Mouse (Mus musculus) E14TG2a.4 (cell line): ENCODE measurements around the gene Hba-x.
"Not testable (repeated sequence)": the region's sequence is repeated elsewhere in the genome, so short reads cannot be mapped to it uniquely, and the experiment has no call there.

ENCODE experiments used
- H3K27me3 ChIP-seq: 2 replicates; pipeline ENCODE4 v1.6.1; 2014; ENCODE audit warnings: low read length, control low read depth; ENCODE audit not compliant: insufficient read depth
- H3K36me3 ChIP-seq: 2 replicates; pipeline ENCODE4 v1.6.1; 2014; ENCODE audit warnings: low read length, control low read depth; ENCODE audit not compliant: insufficient read depth
- H3K4me1 ChIP-seq: replicated peaks from 2 replicates; pipeline ENCODE4 v1.6.1; 2014; ENCODE audit warnings: low read depth, low read length, control low read depth
- H3K4me3 ChIP-seq: replicated peaks from 2 replicates; pipeline ENCODE4 v1.5.1; 2014; ENCODE audit warnings: mild to moderate bottlenecking, low read length
- H3K9me3 ChIP-seq: 2 replicates; pipeline ENCODE4 v1.6.1; 2014; ENCODE audit warnings: low read length, control low read depth
- CTCF ChIP-seq: conservative IDR thresholded peaks from 2 replicates; pipeline ENCODE4 v1.5.1; 2014; ENCODE audit warnings: low read length
- NANOG ChIP-seq: IDR thresholded peaks from 2 replicates; pipeline ENCODE4 v1.6.1; 2014; ENCODE audit warnings: borderline replicate concordance, low read length, mixed read lengths
- POU5F1 ChIP-seq: IDR thresholded peaks from 2 replicates; pipeline ENCODE4 v1.6.1; 2014; ENCODE audit warnings: low read length, borderline replicate concordance

Gene Hba-x

DNA sequence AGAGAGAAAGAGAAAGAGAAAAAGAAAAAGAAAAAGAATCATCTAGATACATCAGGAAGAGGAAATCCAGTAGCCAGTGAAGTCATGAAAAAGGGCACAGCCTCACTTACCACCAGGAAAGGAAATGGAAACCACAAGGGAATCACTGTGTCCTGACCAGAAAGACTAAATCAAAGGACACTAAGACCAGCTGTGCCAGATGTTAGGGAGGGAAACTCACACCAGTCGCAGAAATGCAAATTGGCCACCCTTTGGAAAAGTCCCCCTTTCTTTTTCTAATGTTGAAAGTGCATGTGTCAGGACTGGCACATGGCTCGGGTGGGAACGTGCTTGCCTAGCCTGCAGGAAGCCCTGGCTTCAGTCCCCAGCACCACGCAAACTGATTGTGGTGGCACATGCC is 5.0 kb upstream of the Hba-x start:
- H3K4me1 ChIP-seq = peaks cover 12% of the 10 kb centered on the region
- TF ChIP-seq POU5F1 (no peak), NANOG (no peak), CTCF (no peak)
- H3K9me3 ChIP-seq = no peaks in the 10 kb centered on the region
- no peak overlapping the region for H3K4me3 ChIP-seq
- H3K27me3 ChIP-seq = peaks cover 46% of the 10 kb centered on the region
- H3K36me3 ChIP-seq = no peaks in the 10 kb centered on the region

DNA sequence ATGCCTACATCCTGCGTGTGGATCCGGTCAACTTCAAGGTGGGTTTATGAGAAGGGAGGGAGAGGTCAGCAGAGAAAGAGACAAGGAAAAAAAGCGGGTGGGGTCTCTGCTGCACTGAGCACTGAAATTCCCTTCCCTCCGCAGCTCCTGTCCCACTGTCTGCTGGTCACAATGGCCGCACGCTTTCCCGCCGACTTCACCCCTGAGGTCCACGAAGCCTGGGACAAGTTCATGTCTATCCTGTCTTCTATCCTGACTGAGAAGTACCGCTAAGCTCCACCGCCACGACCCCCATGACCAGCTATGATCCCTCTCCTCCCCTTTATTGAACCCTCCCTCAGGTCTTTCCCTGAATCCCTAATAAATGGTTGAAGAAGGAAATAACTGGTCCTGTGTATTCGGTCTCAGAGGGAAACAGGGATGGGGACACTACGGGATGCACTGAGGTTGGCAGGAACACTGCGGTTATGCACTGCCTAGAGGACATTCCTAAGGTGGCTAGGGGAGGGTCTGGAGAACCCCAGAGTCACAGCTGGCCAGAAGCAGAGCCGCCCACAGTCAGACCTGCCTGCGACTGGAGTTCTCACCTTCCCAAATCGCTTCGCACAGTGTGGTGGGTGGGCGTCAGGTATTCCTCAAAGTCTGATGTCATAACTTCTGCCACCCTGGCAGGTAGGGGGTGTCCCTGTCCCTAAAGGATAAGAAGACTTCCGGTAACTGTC is 1.7 kb downstream of the Hba-x start:
- no peak for TF ChIP-seq POU5F1
- no peak for TF ChIP-seq CTCF
- no peak for TF ChIP-seq NANOG

DNA sequence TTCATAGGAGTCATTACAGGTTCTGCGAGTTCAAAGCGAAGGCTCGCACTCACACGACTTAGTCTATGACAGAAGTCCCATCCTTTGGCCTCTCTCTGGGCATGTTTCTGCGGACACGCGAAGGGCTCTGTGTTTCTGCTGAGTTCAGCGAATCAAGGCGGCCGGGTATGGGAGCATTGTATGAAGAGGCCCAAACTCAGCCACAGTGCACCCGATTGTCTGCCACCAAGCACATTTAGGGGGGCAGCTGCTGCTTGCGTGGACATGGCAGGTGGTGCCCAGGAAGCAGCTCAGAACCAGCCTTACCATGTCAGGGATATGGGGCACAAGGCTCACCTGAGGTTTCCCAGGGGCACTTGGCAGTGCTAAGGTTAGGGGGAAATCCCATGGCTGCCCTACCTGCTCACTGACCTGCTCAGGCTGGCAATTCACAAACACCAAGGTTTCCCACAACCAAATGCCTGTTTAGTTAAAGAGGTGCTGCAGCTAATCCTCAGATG is 2.3 kb downstream of the Hba-x start:
- Histone ChIP-seq H3K4me3 (no peak overlapping the region; the same call in 1 of the 2 replicates), H3K4me1 (peaks cover 14% of the 10 kb centered on the region), H3K36me3 (no peaks in the 10 kb centered on the region), H3K9me3 (no peaks in the 10 kb centered on the region), H3K27me3 (peaks cover 74% of the 10 kb centered on the region)
- TF ChIP-seq POU5F1 (no peak), NANOG (no peak), CTCF (no peak)

More for the DNA sequence above, 1.7 kb downstream of the Hba-x start:
- Histone ChIP-seq H3K4me1 (peaks cover 14% of the 10 kb centered on the region), H3K9me3 (no peaks in the 10 kb centered on the region), H3K4me3 (peak overlapping the region; percentile 54), H3K27me3 (peaks cover 74% of the 10 kb centered on the region), H3K36me3 (no peaks in the 10 kb centered on the region)

DNA sequence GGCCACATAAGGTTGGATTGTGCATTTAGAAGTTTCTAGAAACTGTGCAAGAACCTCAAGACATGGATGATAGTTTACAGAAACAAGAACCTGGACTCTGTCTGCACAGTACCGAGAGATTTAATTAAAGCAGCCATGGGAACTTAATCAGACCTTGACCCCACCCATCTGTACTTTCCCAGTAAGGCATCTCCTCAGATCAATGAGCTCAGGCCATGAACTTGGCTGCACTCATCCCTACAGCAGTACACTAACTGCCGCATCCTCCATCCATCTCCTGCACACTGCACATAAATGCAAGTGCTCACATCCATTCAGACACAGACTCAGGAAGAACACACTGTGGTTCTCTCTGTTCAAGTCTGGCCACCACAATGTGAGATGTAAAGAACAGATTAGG is 4.4 kb downstream of the Hba-x start:
- TF ChIP-seq CTCF (no peak), POU5F1 (no peak), NANOG (no peak)
- H3K4me1 ChIP-seq = peaks cover 14% of the 10 kb centered on the region
- peaks cover 67% of the 10 kb centered on the region for H3K27me3 ChIP-seq
- no peak overlapping the region for H3K4me3 ChIP-seq
- H3K9me3 ChIP-seq = no peaks in the 10 kb centered on the region
- no peaks in the 10 kb centered on the region for H3K36me3 ChIP-seq

DNA sequence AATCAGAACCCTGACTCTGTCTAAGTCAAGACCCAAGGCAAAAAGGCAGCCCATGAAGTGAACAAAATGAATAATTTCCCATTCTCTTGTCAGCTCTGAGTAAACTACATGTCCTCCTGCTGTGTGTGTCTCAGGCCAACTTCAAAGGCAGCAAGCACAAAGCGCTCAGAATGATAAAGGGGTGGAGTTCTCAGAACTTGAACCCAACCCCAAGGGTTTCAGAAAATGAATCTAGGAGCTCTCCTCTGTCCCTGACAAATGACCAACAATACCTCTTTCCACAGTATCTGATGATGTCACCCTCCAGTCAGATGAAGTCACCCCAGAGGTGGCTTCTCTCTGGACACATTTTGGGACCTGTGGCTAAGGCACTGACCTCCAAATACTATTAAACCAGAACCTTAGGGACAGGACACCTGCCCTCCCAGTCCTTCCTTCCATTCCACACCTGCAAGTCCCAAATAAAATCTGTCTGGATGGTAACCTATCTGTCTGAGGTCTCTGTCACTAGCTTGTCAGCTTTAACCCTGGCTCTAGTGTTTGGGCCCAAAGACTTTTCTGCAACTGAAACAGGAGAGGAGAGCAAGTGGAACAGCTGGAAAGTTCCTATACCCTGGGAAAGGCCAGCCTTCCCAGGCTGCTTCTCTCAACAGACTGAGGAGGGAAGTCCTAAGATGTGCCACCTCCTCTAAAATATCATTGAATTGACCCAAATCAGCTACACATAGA is 5.4 kb downstream of the Hba-x start:
- Histone ChIP-seq H3K9me3 (no peaks in the 10 kb centered on the region), H3K4me3 (no peak overlapping the region), H3K36me3 (no peaks in the 10 kb centered on the region)

DNA sequence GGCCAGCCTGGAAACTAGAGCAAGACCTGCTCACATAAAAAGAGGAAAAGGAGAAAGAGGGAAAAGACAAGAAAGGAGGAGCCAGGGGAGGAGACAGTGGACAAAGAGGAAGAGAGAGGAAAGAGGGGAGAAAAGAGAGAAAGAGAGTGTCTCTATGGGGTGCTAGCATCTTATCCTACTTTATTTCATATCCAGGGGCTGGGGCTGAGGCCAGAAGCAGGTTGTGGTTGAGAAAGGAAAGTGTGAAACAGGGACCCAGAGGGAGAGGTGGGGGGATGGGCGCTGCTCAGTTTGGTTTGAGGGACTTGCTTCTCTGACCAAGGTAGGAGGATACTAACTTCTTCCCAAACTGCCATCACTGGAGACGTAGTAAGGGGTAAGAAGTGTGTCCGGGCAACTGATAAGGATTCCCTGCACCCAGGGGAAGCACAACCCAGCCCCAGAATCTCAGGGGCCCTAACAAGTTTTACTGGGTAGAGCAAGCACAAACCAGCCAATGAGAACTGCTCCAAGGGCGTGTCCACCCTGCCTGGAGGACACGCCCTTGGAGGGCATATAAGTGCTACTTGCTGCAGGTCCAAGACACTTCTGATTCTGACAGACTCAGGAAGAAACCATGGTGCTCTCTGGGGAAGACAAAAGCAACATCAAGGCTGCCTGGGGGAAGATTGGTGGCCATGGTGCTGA is 7.0 kb downstream of the Hba-x start, which contains the start of gene Hba-a1:
Hba-a1 (plus strand) TSS at position 421 of the 687 bp plus-strand sequence.
- H3K9me3 ChIP-seq, H3K36me3 ChIP-seq, H3K4me3 ChIP-seq: not testable (repeated sequence)
- Histone ChIP-seq H3K4me1 (peaks cover 10% of the 10 kb centered on the region), H3K27me3 (peaks cover 55% of the 10 kb centered on the region)

More for the DNA sequence above, 5.4 kb downstream of the Hba-x start:
- no peak for TF ChIP-seq POU5F1
- peaks cover 60% of the 10 kb centered on the region for H3K27me3 ChIP-seq
- peaks cover 14% of the 10 kb centered on the region for H3K4me1 ChIP-seq

DNA sequence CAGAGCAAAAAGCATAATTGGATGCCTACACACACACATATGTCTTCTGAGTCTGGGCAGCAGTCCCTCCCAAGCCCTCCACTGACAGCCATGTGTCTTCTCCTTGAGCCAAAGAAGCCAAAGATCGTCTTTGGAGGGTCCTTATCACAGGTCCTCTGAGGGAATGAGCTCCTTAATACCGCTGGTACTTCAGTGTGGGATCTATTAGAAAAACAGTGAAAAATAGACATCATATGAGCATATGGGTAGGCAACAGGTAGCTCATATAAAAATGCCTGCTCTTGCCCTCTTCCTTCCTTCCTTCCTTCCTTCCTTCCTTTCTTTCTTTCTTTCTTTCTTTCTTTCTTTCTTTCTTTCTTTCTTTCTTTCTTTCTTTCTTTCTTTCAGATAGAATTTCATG is 8.4 kb downstream of the Hba-x start:
- H3K27me3 ChIP-seq = peaks cover 53% of the 10 kb centered on the region
- H3K36me3 ChIP-seq, H3K4me3 ChIP-seq, H3K9me3 ChIP-seq, H3K4me1 ChIP-seq: not testable (repeated sequence)

DNA sequence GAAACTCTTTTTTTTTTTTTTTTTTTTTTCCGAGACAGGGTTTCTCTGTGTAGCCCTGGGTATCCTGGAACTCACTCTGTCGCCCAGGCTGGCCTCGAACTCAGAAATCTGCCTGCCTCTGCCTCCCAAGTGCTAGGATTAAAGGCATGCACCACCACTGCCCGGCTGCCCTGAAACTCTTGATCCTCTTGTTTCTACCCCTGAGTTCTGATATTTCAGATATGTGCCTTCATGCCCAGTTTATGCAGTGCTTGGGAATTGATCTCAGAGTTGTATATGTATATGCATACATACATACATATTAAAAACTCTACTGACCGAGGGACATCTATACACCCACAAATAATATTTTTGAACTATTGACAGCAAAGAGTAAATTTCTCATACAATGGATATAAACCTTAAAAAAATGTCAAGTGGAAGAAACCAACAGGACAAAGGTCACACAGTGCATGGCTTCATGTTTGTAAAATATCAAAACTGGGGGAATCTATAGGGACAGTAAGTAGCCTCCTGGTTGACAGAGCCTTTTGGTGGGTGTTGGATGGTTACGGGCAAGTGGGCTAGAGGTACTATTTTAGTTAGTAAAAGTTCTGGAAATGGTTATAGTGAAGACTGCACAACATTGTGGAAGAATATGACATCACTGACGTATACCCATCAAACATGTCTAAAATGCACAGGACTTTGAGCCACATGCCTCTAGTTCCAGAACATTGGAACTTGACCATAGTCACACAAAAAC is 9.0 kb downstream of the Hba-x start:
- H3K9me3 ChIP-seq = no peaks in the 10 kb centered on the region
- H3K4me1 ChIP-seq = peaks cover 5% of the 10 kb centered on the region
- H3K27me3 ChIP-seq = peaks cover 48% of the 10 kb centered on the region
- H3K4me3 ChIP-seq = no peak overlapping the region
- TF ChIP-seq CTCF = no peak
- no peak for TF ChIP-seq POU5F1
- TF ChIP-seq NANOG = no peak
- no peaks in the 10 kb centered on the region for H3K36me3 ChIP-seq

DNA sequence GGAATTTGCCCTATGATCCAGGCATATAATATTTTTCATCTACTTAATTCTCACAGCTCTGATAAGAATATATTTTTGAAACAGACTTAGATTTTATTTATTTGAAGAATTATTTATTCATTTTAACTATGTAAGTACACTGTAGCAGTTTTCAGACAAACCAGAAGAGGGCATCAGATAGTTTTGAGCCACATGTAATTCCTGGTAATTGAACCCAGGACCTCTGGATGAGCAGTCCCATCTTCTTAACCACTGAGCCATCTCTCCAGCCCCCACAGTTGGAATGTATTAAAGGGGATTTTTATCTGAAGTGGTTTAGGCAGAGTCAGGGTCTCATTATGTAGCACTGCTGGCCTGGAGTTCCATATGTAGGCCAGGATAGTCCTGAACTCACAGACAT is 9.7 kb downstream of the Hba-x start:
- not testable (repeated sequence) for H3K4me3 ChIP-seq, H3K9me3 ChIP-seq, H3K4me1 ChIP-seq, H3K36me3 ChIP-seq
- H3K27me3 ChIP-seq = peaks cover 41% of the 10 kb centered on the region
